Mouse (Mus musculus): ENCODE results near the gene Esyt1.
"Not testable (repeated sequence)": the region's sequence is repeated elsewhere in the genome, so short reads cannot be mapped to it uniquely, and the experiment has no call there.

The Esyt1 gene

GRCm38 (mm10) chr10:128525671-128526308 is at the start of gene Esyt1:
Gene Esyt1 (minus strand): TSS chr10:128525871.
- peak; percentile 85 to 91 for DNase-seq

- no peak for DNase-seq
Measured at GRCm38 (mm10) chr10:128575063-128575462, 49.4 kb upstream of the Esyt1 start.

- DNase-seq: peak; percentile 95 to 96
Measured at GRCm38 (mm10) chr10:128565788-128566531, 40.3 kb upstream of the Esyt1 start, which contains the start of gene Pa2g4. Gene Pa2g4 (minus strand): TSS chr10:128565987.

- peak; percentile 48 to 58 for DNase-seq
Measured at GRCm38 (mm10) chr10:128565206-128565787, 39.6 kb upstream of the Esyt1 start.

- no peak for DNase-seq
Measured at GRCm38 (mm10) chr10:128563544-128563943, 37.9 kb upstream of the Esyt1 start.

- no peak for DNase-seq
Measured at GRCm38 (mm10) chr10:128556963-128557362, 31.3 kb upstream of the Esyt1 start.

GRCm38 (mm10) chr10:128556286-128556685 is 30.6 kb upstream of the Esyt1 start:
- no peak for DNase-seq

GRCm38 (mm10) chr10:128555567-128555966 is 29.9 kb upstream of the Esyt1 start:
- not testable (repeated sequence) for DNase-seq

- not testable (repeated sequence) for DNase-seq
Measured at GRCm38 (mm10) chr10:128550144-128550823, 24.6 kb upstream of the Esyt1 start.

GRCm38 (mm10) chr10:128549682-128550057 is 24.0 kb upstream of the Esyt1 start:
- peak in 1 of 2 experiments; percentile 44 for DNase-seq

GRCm38 (mm10) chr10:128548947-128549681 is 23.4 kb upstream of the Esyt1 start, which contains the start of gene Rpl41:
Gene Rpl41 (minus strand): TSS chr10:128549305.
- peak; percentile 87 to 94 for DNase-seq

GRCm38 (mm10) chr10:128548051-128548791 is 22.6 kb upstream of the Esyt1 start:
- not testable (repeated sequence) for DNase-seq

- peak; percentile 92 to 97 for DNase-seq
Measured at GRCm38 (mm10) chr10:128547361-128548032, 21.8 kb upstream of the Esyt1 start, which contains the start of gene Zc3h10. Gene Zc3h10 (minus strand): TSS chr10:128547774.

GRCm38 (mm10) chr10:128546787-128547186 is 21.1 kb upstream of the Esyt1 start:
- no peak for DNase-seq

GRCm38 (mm10) chr10:128546361-128546760 is 20.7 kb upstream of the Esyt1 start:
- no peak for DNase-seq

- DNase-seq: no peak
Measured at GRCm38 (mm10) chr10:128545570-128545898, 19.9 kb upstream of the Esyt1 start.

- DNase-seq: no peak
Measured at GRCm38 (mm10) chr10:128544674-128545569, 19.3 kb upstream of the Esyt1 start.

GRCm38 (mm10) chr10:128544151-128544657 is 18.5 kb upstream of the Esyt1 start:
- no peak for DNase-seq

- no peak for DNase-seq
Measured at GRCm38 (mm10) chr10:128543100-128543499, 17.4 kb upstream of the Esyt1 start.

Measured in thymus, postnatal 36 days (tissue).